Mouse (Mus musculus): ENCODE data around the gene Gpc5. TPM values are rescaled to one million over a fixed set of nuclear protein-coding genes. Genes with fewer than 3 reads are reported as not detected.

The Gpc5 gene
- polyA plus RNA-seq, 1 experiment from 2014 or later, result 0.15 TPM

DNA sequence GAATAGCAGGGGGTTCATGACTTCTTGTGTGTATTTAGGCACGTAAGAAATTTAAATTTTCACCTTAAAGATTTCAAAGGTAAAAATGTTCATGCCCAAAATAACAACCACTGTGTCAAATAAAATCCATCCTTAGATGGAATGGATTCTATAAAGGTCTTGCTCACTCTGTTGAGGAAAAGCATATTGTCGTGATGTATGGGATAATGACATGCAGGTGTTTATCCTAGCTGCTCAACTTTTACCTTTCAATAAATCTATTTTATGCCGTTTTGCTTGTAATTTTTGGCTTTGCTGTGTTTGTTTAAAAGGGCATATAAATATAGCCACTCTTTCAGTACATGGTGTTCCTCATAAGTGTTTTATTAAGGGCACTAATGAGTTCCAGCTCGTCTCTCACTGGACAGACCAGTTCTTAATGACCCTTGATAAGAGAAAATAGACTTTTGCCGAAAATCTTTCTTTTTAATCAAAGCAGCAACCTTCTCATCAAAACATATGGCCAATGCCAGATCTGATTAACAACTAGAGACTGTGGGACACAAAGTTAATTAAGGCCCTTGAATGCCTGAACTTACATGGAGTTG, 901.6 kb downstream of the Gpc5 start:
- ATAC-seq, result no peak
- 51% methylated on average over 5 of the region's 5 CpGs for WGBS
- Histone ChIP-seq H3K27me3 (replicated peaks; ENCODE audit: control insufficient read depth, insufficient read depth, low read length) (no peaks in the 10 kb centered on the region), H3K4me1 (ENCODE audit: control insufficient read depth, insufficient read depth, low read length) (no peaks in the 10 kb centered on the region), H3K9ac (ENCODE audit: low read depth, low read length) (no peak overlapping the region), H3K27ac (ENCODE audit: low read length) (no peak overlapping the region), H3K4me3 (ENCODE audit: low read length) (no peak overlapping the region), H3K4me2 (ENCODE audit: low read depth, low read length) (no peak overlapping the region), H3K9me3 (ENCODE audit: control insufficient read depth, low read length) (no peaks in the 10 kb centered on the region), H3K36me3 (ENCODE audit: control insufficient read depth, insufficient read depth, low read length) (no peaks in the 10 kb centered on the region)

DNA sequence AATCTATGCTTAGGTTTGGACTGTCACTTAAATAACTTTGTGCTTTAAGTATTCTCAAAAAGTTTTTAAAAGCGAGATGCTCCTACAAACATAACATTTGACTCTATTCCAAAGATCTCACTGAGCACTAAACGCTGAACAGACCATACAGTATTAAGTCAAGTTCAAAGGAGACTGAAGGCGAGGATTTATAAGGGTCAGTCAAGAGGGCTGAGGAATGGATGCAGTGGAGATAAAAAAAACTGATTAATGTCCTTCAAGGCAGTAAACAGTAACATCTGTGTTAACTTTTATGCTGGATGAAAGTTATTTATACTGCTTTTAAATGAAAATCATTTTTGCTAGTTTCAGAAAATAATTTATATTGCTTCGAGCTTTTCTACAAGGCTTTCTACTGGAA, 906.9 kb downstream of the Gpc5 start:
- H3K4me1 ChIP-seq (ENCODE audit: control insufficient read depth, insufficient read depth, low read length), result no peaks in the 10 kb centered on the region
- no peak overlapping the region for H3K27ac ChIP-seq (ENCODE audit: low read length)
- no peak for ATAC-seq
- WGBS, result 47% methylated on average over 4 of the region's 4 CpGs
- no peaks in the 10 kb centered on the region for H3K9me3 ChIP-seq (ENCODE audit: control insufficient read depth, low read length)
- no peak overlapping the region for H3K9ac ChIP-seq (ENCODE audit: low read depth, low read length)
- H3K4me3 ChIP-seq (ENCODE audit: low read length), result no peak overlapping the region
- H3K27me3 ChIP-seq (replicated peaks; ENCODE audit: control insufficient read depth, insufficient read depth, low read length), result no peaks in the 10 kb centered on the region
- H3K36me3 ChIP-seq (ENCODE audit: control insufficient read depth, insufficient read depth, low read length), result no peaks in the 10 kb centered on the region
- no peak overlapping the region for H3K4me2 ChIP-seq (ENCODE audit: low read depth, low read length)

DNA sequence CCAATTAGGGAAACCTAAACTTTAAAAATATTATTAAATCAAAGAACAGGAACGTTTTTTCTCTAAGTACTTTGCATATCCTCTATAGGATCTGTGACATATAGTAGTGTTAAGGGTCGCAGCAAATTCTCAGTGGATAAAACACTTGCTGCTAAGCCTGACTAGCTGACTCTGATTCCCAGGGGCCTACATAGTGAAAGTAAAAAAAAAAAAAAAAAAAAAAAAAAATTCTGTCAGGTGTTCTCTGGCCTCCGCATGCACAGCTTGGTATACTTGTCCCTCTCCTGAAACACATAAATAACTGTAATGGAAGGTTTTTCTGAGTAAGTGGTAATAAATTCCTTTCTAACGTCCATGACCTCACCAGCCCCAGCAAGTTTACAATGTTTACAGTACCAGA, 995.0 kb downstream of the Gpc5 start:
- H3K27ac ChIP-seq (ENCODE audit: low read length), result no peak overlapping the region
- WGBS, result 54% methylated on average over 4 of the region's 4 CpGs
- no peaks in the 10 kb centered on the region for H3K4me1 ChIP-seq (ENCODE audit: control insufficient read depth, insufficient read depth, low read length)
- ATAC-seq, result no peak
- no peaks in the 10 kb centered on the region for H3K27me3 ChIP-seq (replicated peaks; ENCODE audit: control insufficient read depth, insufficient read depth, low read length)
- no peak overlapping the region for H3K4me2 ChIP-seq (ENCODE audit: low read depth, low read length)
- H3K4me3 ChIP-seq (ENCODE audit: low read length), result no peak overlapping the region
- H3K36me3 ChIP-seq (ENCODE audit: control insufficient read depth, insufficient read depth, low read length), result no peaks in the 10 kb centered on the region
- H3K9ac ChIP-seq (ENCODE audit: low read depth, low read length), result no peak overlapping the region
- no peaks in the 10 kb centered on the region for H3K9me3 ChIP-seq (ENCODE audit: control insufficient read depth, low read length)

DNA sequence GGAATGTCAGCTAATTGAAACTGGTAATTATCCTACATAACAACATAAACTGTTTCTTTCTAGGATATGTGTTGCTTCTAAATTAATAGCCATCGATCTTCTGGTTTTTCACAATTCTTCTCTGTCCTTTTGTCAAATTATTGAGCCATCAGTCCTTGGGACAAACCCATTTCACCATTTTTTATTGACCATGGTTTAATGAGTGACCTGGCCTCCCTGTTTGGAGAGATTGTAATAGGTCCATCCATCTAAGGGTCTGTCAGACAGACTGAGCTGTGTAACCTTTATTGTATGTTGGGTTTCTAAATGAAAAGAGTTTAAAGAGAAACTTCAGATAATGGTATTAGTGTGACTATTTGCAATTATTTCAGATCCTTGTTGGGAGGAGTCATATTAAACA, 1035.9 kb downstream of the Gpc5 start:
- no peaks in the 10 kb centered on the region for H3K27me3 ChIP-seq (replicated peaks; ENCODE audit: control insufficient read depth, insufficient read depth, low read length)
- no peaks in the 10 kb centered on the region for H3K4me1 ChIP-seq (ENCODE audit: control insufficient read depth, insufficient read depth, low read length)
- H3K36me3 ChIP-seq (ENCODE audit: control insufficient read depth, insufficient read depth, low read length), result no peaks in the 10 kb centered on the region
- H3K9me3 ChIP-seq (ENCODE audit: control insufficient read depth, low read length), result no peaks in the 10 kb centered on the region
- no peak overlapping the region for H3K27ac ChIP-seq (ENCODE audit: low read length)
- no peak overlapping the region for H3K4me3 ChIP-seq (ENCODE audit: low read length)
- no peak overlapping the region for H3K9ac ChIP-seq (ENCODE audit: low read depth, low read length)
- ATAC-seq, result no peak
- WGBS, result 76% methylated on average over 1 of the region's 1 CpGs
- no peak overlapping the region for H3K4me2 ChIP-seq (ENCODE audit: low read depth, low read length)

DNA sequence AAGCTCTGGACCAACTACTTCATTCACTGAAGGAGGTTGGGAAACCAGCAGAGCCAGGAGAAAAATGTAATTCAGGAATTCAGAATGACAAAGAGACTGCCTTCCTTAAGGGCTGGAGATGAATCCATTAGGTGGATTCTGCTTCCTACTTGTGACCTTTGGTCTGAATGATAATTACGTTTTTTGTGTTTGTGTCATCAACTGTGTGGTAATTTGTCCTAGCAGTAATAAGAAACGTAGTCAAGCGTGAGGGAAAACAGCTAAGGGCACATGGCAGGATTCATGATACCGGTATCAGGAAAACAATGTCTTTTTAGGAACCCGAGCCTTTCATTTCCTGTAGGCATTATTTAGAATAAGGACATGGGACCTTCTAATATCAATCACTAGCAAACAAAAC, 1045.3 kb downstream of the Gpc5 start:
- 71% methylated on average over 5 of the region's 5 CpGs for WGBS
- ATAC-seq, result no peak
- H3K36me3 ChIP-seq (ENCODE audit: control insufficient read depth, insufficient read depth, low read length), result no peaks in the 10 kb centered on the region
- no peak overlapping the region for H3K9ac ChIP-seq (ENCODE audit: low read depth, low read length)
- no peaks in the 10 kb centered on the region for H3K4me1 ChIP-seq (ENCODE audit: control insufficient read depth, insufficient read depth, low read length)
- H3K4me3 ChIP-seq (ENCODE audit: low read length), result no peak overlapping the region
- H3K27me3 ChIP-seq (replicated peaks; ENCODE audit: control insufficient read depth, insufficient read depth, low read length), result no peaks in the 10 kb centered on the region
- no peak overlapping the region for H3K27ac ChIP-seq (ENCODE audit: low read length)
- no peak overlapping the region for H3K4me2 ChIP-seq (ENCODE audit: low read depth, low read length)
- H3K9me3 ChIP-seq (ENCODE audit: control insufficient read depth, low read length), result no peaks in the 10 kb centered on the region

DNA sequence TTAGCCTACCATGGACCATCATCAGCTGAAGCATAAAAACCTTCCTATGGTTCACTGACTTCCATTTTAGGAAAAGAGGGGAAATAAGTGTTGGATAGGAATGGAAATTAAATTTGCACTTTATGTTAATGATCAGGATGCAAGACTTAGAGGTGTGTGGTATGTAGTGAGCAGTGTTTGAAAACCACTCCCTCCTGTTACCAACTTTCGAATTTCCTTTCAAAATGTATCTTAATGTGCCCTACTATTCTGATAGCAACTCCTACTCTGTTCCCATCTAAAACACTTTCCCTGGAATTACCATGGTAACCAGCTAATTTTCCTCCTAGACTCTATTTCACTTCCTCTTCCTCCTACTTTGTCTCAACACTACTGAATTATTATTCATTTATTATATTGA, 1045.8 kb downstream of the Gpc5 start:
- H3K9ac ChIP-seq (ENCODE audit: low read depth, low read length), result no peak overlapping the region
- no peaks in the 10 kb centered on the region for H3K9me3 ChIP-seq (ENCODE audit: control insufficient read depth, low read length)
- no peaks in the 10 kb centered on the region for H3K4me1 ChIP-seq (ENCODE audit: control insufficient read depth, insufficient read depth, low read length)
- H3K4me2 ChIP-seq (ENCODE audit: low read depth, low read length), result no peak overlapping the region
- ATAC-seq, result no peak
- no peaks in the 10 kb centered on the region for H3K27me3 ChIP-seq (replicated peaks; ENCODE audit: control insufficient read depth, insufficient read depth, low read length)
- no peak overlapping the region for H3K4me3 ChIP-seq (ENCODE audit: low read length)
- no peaks in the 10 kb centered on the region for H3K36me3 ChIP-seq (ENCODE audit: control insufficient read depth, insufficient read depth, low read length)
- H3K27ac ChIP-seq (ENCODE audit: low read length), result no peak overlapping the region
- WGBS, result 76% methylated on average over 1 of the region's 1 CpGs

DNA sequence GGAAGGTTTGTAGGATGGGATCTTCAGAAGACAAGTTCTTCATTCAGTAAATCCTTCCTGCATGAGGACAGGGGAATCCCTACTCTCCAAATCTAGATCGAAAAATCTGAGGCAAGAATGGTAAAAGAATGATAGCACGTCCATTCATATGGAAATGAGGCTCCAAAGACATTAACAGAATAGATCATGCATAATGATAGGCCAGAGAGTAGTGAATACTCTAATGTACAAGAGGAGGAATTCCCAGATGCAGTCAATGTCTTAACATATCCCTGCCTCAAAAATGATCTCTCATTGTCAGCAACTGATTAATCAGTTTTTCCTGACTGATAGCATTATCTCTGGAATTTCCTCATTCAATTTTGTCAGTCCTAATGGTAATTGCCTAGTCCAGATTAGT, 1070.6 kb downstream of the Gpc5 start:
- 78% methylated on average over 2 of the region's 2 CpGs for WGBS
- H3K27me3 ChIP-seq (replicated peaks; ENCODE audit: control insufficient read depth, insufficient read depth, low read length), result no peaks in the 10 kb centered on the region
- no peak overlapping the region for H3K4me2 ChIP-seq (ENCODE audit: low read depth, low read length)
- H3K4me1 ChIP-seq (ENCODE audit: control insufficient read depth, insufficient read depth, low read length), result no peaks in the 10 kb centered on the region
- no peak for ATAC-seq
- H3K9ac ChIP-seq (ENCODE audit: low read depth, low read length), result no peak overlapping the region
- H3K27ac ChIP-seq (ENCODE audit: low read length), result no peak overlapping the region
- H3K9me3 ChIP-seq (ENCODE audit: control insufficient read depth, low read length), result no peaks in the 10 kb centered on the region
- no peak overlapping the region for H3K4me3 ChIP-seq (ENCODE audit: low read length)
- no peaks in the 10 kb centered on the region for H3K36me3 ChIP-seq (ENCODE audit: control insufficient read depth, insufficient read depth, low read length)

DNA sequence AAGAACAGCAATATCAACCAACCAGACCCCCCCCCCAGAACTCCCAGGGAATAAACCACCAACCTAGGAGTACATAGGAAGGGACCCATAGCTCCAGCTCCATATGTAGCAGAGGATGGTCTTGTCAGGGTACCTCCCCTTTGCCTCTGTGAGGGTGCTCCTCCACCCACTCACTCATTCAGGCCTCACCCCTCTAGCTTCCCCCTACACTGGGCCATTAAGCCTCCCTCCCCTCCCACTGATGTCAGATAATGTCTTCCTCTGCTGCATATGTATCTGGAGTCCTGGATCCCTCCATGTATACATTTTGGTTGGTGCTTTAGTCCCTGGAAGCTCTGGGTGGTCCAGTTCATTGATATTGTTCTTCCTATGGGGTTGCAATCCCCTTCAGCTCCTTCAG, 1075.4 kb downstream of the Gpc5 start:
- H3K9ac ChIP-seq (ENCODE audit: low read depth, low read length), result no peak overlapping the region
- ATAC-seq, result no peak

DNA sequence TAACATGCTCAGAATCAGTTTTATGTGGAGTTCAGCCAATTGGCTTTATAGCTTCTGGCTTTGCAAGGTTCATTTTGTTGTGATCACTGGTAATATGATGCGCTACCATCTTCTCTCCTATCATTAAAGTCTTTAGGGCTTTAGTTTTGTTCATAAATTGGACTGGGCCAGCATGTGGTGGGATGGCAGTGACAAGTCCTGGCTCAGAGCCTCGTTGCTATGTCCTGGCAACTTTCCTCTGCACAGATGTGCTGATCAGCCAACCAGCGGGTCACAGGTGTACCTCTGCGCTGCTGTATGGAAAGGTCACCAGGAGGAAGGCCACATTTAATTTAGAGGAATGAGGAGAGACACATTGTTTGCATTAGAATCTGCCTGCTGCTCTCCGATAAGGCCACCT, 1077.1 kb downstream of the Gpc5 start:
- 72% methylated on average over 5 of the region's 5 CpGs for WGBS
- H3K4me1 ChIP-seq (ENCODE audit: control insufficient read depth, insufficient read depth, low read length), result no peaks in the 10 kb centered on the region
- no peak overlapping the region for H3K4me2 ChIP-seq (ENCODE audit: low read depth, low read length)
- no peak overlapping the region for H3K27ac ChIP-seq (ENCODE audit: low read length)
- H3K4me3 ChIP-seq (ENCODE audit: low read length), result no peak overlapping the region
- no peak overlapping the region for H3K9ac ChIP-seq (ENCODE audit: low read depth, low read length)
- no peaks in the 10 kb centered on the region for H3K9me3 ChIP-seq (ENCODE audit: control insufficient read depth, low read length)
- no peak for ATAC-seq
- H3K27me3 ChIP-seq (replicated peaks; ENCODE audit: control insufficient read depth, insufficient read depth, low read length), result no peaks in the 10 kb centered on the region
- no peaks in the 10 kb centered on the region for H3K36me3 ChIP-seq (ENCODE audit: control insufficient read depth, insufficient read depth, low read length)

More for the DNA sequence above, 1075.4 kb downstream of the Gpc5 start:
- H3K9me3 ChIP-seq (ENCODE audit: control insufficient read depth, low read length), result no peaks in the 10 kb centered on the region
- no peak overlapping the region for H3K4me2 ChIP-seq (ENCODE audit: low read depth, low read length)
- no peak overlapping the region for H3K4me3 ChIP-seq (ENCODE audit: low read length)
- no peaks in the 10 kb centered on the region for H3K36me3 ChIP-seq (ENCODE audit: control insufficient read depth, insufficient read depth, low read length)
- no peaks in the 10 kb centered on the region for H3K4me1 ChIP-seq (ENCODE audit: control insufficient read depth, insufficient read depth, low read length)
- no peak overlapping the region for H3K27ac ChIP-seq (ENCODE audit: low read length)
- H3K27me3 ChIP-seq (replicated peaks; ENCODE audit: control insufficient read depth, insufficient read depth, low read length), result no peaks in the 10 kb centered on the region

DNA sequence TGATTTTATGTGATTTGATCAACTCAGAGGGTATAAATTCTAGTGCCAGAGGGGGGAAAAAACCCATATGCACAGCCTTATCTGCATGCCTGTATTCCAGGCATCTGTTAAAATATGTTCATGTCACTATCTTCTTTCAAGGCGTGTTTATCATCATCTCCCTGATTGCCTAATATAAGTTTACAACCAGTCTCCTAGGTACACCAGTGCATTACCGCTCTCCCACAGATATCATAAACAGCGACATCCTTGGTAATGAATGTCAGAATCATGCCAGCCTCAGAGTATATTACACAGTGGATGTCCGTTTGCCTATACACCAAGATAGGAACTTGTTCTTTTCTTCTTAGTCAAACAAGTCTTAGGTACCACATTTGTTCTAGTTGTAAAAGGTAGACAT, 1095.0 kb downstream of the Gpc5 start:
- Histone ChIP-seq H3K27me3 (replicated peaks; ENCODE audit: control insufficient read depth, insufficient read depth, low read length) (no peaks in the 10 kb centered on the region), H3K4me2 (ENCODE audit: low read depth, low read length) (no peak overlapping the region), H3K9me3 (ENCODE audit: control insufficient read depth, low read length) (no peaks in the 10 kb centered on the region), H3K36me3 (ENCODE audit: control insufficient read depth, insufficient read depth, low read length) (no peaks in the 10 kb centered on the region), H3K27ac (ENCODE audit: low read length) (no peak overlapping the region), H3K4me1 (ENCODE audit: control insufficient read depth, insufficient read depth, low read length) (no peaks in the 10 kb centered on the region), H3K9ac (ENCODE audit: low read depth, low read length) (no peak overlapping the region), H3K4me3 (ENCODE audit: low read length) (no peak overlapping the region)
- 58% methylated on average over 4 of the region's 4 CpGs for WGBS
- no peak for ATAC-seq
